Mouse (Mus musculus) liver, adult 2 months (tissue): ENCODE data around the gene Rps6ka2.

Experiments
- CTCF ChIP-seq: fragments of 200-500 bp; IDR thresholded peaks from 2 replicates; pipeline ENCODE4 v1.5.1; 2011; ENCODE audit warnings: low read depth, low read length, control low read depth
- POLR2A ChIP-seq: fragments of 200-500 bp; IDR thresholded peaks from 2 replicates; pipeline ENCODE4 v1.6.1; 2011; ENCODE audit warnings: low read length, control low read depth; ENCODE audit not compliant: insufficient read depth; ENCODE audit errors: extremely low read depth

DNA sequence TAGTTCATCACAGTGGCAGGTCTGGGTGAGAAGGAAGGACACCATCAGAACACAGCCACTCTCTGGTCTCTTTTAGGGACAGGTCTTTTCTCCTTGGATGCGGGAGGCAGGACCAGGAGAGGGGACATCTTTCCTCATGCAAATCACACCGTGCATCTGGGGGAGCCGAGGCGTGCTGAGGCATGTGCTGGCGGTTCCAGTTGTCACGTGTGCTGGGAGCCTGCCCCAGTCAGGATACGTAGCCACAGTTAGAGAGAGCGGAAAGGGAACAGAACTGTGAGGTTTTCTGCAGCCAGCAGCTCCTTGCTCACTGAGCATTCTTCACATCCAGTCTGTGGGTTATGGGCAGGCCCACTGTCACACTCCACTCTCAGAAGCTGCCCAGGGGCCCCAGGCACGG is 48.5 kb downstream of the Rps6ka2 start:
- TF ChIP-seq POLR2A = no peak
- no peak for TF ChIP-seq CTCF
